Mouse (Mus musculus) myocyte (in vitro differentiated cells): Measurements from ENCODE around the gene Clic3. TPM values are rescaled to one million over a fixed set of nuclear protein-coding genes. Genes with fewer than 3 reads are reported as not detected.

Source experiments
- H3K27me3 ChIP-seq: one replicate; pipeline ENCODE4 v1.6.1; 2011; ENCODE audit not compliant: control insufficient read depth, insufficient read depth, insufficient read length
- H3K36me3 ChIP-seq: one replicate; pipeline ENCODE4 v1.6.1; 2011; ENCODE audit not compliant: control insufficient read depth, insufficient read depth
- H3K4me2 ChIP-seq: one replicate; pipeline ENCODE4 v1.6.1; 2011; ENCODE audit warnings: low read depth, control low read depth
- H3K4me3 ChIP-seq: one replicate; pipeline ENCODE4 v1.5.1; 2011; ENCODE audit warnings: mild to moderate bottlenecking, control low read depth, moderate library complexity
- H3K79me2 ChIP-seq: one replicate; pipeline ENCODE4 v1.6.1; 2011; ENCODE audit not compliant: control insufficient read depth, insufficient read depth
- H3ac ChIP-seq: one replicate; pipeline ENCODE4 v1.6.1; 2011; ENCODE audit not compliant: control insufficient read depth, insufficient read length
- CEBPB ChIP-seq: IDR thresholded peaks from 2 replicates; pipeline ENCODE4 v1.6.1; 2011; ENCODE audit warnings: mild to moderate bottlenecking, moderate library complexity; ENCODE audit not compliant: poor library complexity, insufficient read depth, severe bottlenecking
- E2F4 ChIP-seq: IDR thresholded peaks from one replicate; pipeline ENCODE4 v1.6.1; 2011; ENCODE audit warnings: mild to moderate bottlenecking, control low read depth, moderate library complexity; ENCODE audit not compliant: insufficient read depth
- MAX ChIP-seq: IDR thresholded peaks from one replicate; pipeline ENCODE4 v1.6.1; 2011; ENCODE audit warnings: low read depth, mild to moderate bottlenecking, control low read depth
- MYOD1 ChIP-seq, 3 experiments: IDR thresholded peaks; one replicate each; pipeline ENCODE4 v1.6.1; 2011; ENCODE audit warnings: control low read depth in 2 of 3, low read depth in 2 of 3, mild to moderate bottlenecking in 2 of 3, moderate library complexity in 1 of 3; ENCODE audit not compliant: insufficient read length in 2 of 3, control insufficient read depth in 1 of 3
- MYOG ChIP-seq, 3 experiments: IDR thresholded peaks; one replicate each; pipeline ENCODE4 v1.6.1; 2011; ENCODE audit warnings: control low read depth in 2 of 3, low read depth in 2 of 3, mild to moderate bottlenecking in 2 of 3; ENCODE audit not compliant: insufficient read length in 2 of 3, control insufficient read depth in 1 of 3, insufficient read depth in 1 of 3
- POLR2A ChIP-seq: IDR thresholded peaks from one replicate; pipeline ENCODE4 v1.6.1; 2011; ENCODE audit warnings: low read depth, mild to moderate bottlenecking, control low read depth, moderate library complexity; ENCODE audit not compliant: insufficient read length
- POLR2AphosphoS2 ChIP-seq: IDR thresholded peaks from one replicate; pipeline ENCODE4 v1.6.1; 2011; ENCODE audit warnings: low read depth, control low read depth; ENCODE audit not compliant: insufficient read length
- REST ChIP-seq: IDR thresholded peaks from one replicate; pipeline ENCODE4 v1.6.1; 2011; ENCODE audit warnings: mild to moderate bottlenecking, control low read depth, moderate library complexity; ENCODE audit not compliant: insufficient read depth, insufficient read length
- SRF ChIP-seq: IDR thresholded peaks from one replicate; pipeline ENCODE4 v1.6.1; 2011; ENCODE audit warnings: low read depth; ENCODE audit not compliant: control insufficient read depth, insufficient read length
- TCF12 ChIP-seq: IDR thresholded peaks from one replicate; pipeline ENCODE4 v1.6.1; 2011; ENCODE audit warnings: mild to moderate bottlenecking, control low read depth; ENCODE audit not compliant: poor library complexity, insufficient read depth, severe bottlenecking
- TCF3 ChIP-seq: IDR thresholded peaks from one replicate; pipeline ENCODE4 v1.6.1; 2011; ENCODE audit warnings: low read depth, control low read depth; ENCODE audit not compliant: insufficient read length
- USF1 ChIP-seq: IDR thresholded peaks from one replicate; pipeline ENCODE4 v1.6.1; 2011; ENCODE audit warnings: low read depth, mild to moderate bottlenecking, control low read depth, moderate library complexity
- polyA plus RNA-seq: library from polyadenylated mRNA; unstranded; fragments of >200 nt; fragmentation: generic; extraction: Trizol; gene quantifications from one replicate; pipeline ENCODE4 v1.2.1, GENCODE M21; 2012; ENCODE audit warnings: missing spikeins

The Clic3 gene
- polyA plus RNA-seq, 1 experiment: 13.5 TPM

- no peak within 1 kb of the TSS for H3K4me2 ChIP-seq
- H3K4me3 ChIP-seq: no peak within 1 kb of the TSS
- TF ChIP-seq MYOD1 (IDR thresholded peaks at IDR 0.05; ENCODE audit: control insufficient read depth in 1 of 3, insufficient read length in 2 of 3, low read depth in 2 of 3) (no peak), MAX (no peak), E2F4 (no peak), SRF (no peak), USF1 (no peak), MYOG (IDR thresholded peaks at IDR 0.05; ENCODE audit: control insufficient read depth in 1 of 3, insufficient read depth in 1 of 3, insufficient read length in 2 of 3, low read depth in 2 of 3) (no peak), CEBPB (peak; percentile 68; the same call in 1 of the 2 replicates)
- peaks cover 10% of the 10 kb centered on the region for H3K27me3 ChIP-seq
- no peaks in the 10 kb centered on the region for H3K79me2 ChIP-seq
- H3ac ChIP-seq: no peak within 1 kb of the TSS
- H3K36me3 ChIP-seq: no peaks in the 10 kb centered on the region
Measured at GRCm38 (mm10) chr2:25422587-25423410, 33.8 kb upstream of the Clic3 start, which contains the start of gene Fut7. TSS of gene Fut7 (plus strand) at chr2:25423267.

GRCm38 (mm10) chr2:25423626-25424025 lies 33.0 kb upstream of the Clic3 start:
- H3K4me3 ChIP-seq: no peak overlapping the region
- no peaks in the 10 kb centered on the region for H3K36me3 ChIP-seq
- H3K4me2 ChIP-seq: no peak overlapping the region
- H3K27me3 ChIP-seq: peaks cover 10% of the 10 kb centered on the region
- H3K79me2 ChIP-seq: no peaks in the 10 kb centered on the region
- no peak overlapping the region for H3ac ChIP-seq
- no peak for TF ChIP-seq TCF12
- TF ChIP-seq SRF: no peak
- no peak for TF ChIP-seq MYOD1 (IDR thresholded peaks at IDR 0.05; ENCODE audit: control insufficient read depth in 1 of 3, insufficient read length in 2 of 3, low read depth in 2 of 3)
- no peak for TF ChIP-seq TCF3
- TF ChIP-seq CEBPB: no peak
- no peak for TF ChIP-seq POLR2AphosphoS2
- no peak for TF ChIP-seq MYOG (IDR thresholded peaks at IDR 0.05; ENCODE audit: control insufficient read depth in 1 of 3, insufficient read depth in 1 of 3, insufficient read length in 2 of 3, low read depth in 2 of 3)
- no peak for TF ChIP-seq USF1
- TF ChIP-seq MAX: no peak
- no peak for TF ChIP-seq REST
- TF ChIP-seq E2F4: no peak

- H3K4me3 ChIP-seq: no peak overlapping the region
- H3ac ChIP-seq: no peak overlapping the region
- H3K79me2 ChIP-seq: no peaks in the 10 kb centered on the region
- peaks cover 11% of the 10 kb centered on the region for H3K27me3 ChIP-seq
- H3K4me2 ChIP-seq: no peak overlapping the region
- H3K36me3 ChIP-seq: no peaks in the 10 kb centered on the region
- TF ChIP-seq CEBPB (no peak), POLR2A (no peak), MYOG (IDR thresholded peaks at IDR 0.05; ENCODE audit: control insufficient read depth in 1 of 3, insufficient read depth in 1 of 3, insufficient read length in 2 of 3, low read depth in 2 of 3) (no peak), MYOD1 (IDR thresholded peaks at IDR 0.05; ENCODE audit: control insufficient read depth in 1 of 3, insufficient read length in 2 of 3, low read depth in 2 of 3) (no peak), SRF (no peak), REST (no peak), MAX (no peak), TCF12 (no peak), POLR2AphosphoS2 (no peak), E2F4 (no peak), TCF3 (no peak), USF1 (no peak)
Measured at GRCm38 (mm10) chr2:25425481-25425880, 31.2 kb upstream of the Clic3 start.

- Histone ChIP-seq H3K36me3 (no peaks in the 10 kb centered on the region), H3K4me3 (no peak overlapping the region), H3ac (no peak overlapping the region), H3K4me2 (peak overlapping the region; percentile 24), H3K27me3 (peaks cover 15% of the 10 kb centered on the region), H3K79me2 (no peaks in the 10 kb centered on the region)
- no peak for TF ChIP-seq SRF
- TF ChIP-seq E2F4: no peak
- TF ChIP-seq MAX: no peak
- TF ChIP-seq MYOD1 (IDR thresholded peaks at IDR 0.05; ENCODE audit: control insufficient read depth in 1 of 3, insufficient read length in 2 of 3, low read depth in 2 of 3): no peak
- TF ChIP-seq POLR2A: no peak
- TF ChIP-seq MYOG (IDR thresholded peaks at IDR 0.05; ENCODE audit: control insufficient read depth in 1 of 3, insufficient read depth in 1 of 3, insufficient read length in 2 of 3, low read depth in 2 of 3): no peak
- no peak for TF ChIP-seq TCF12
- TF ChIP-seq REST: no peak
- TF ChIP-seq POLR2AphosphoS2: no peak
- TF ChIP-seq TCF3: no peak
- TF ChIP-seq CEBPB: no peak
- no peak for TF ChIP-seq USF1
Measured at GRCm38 (mm10) chr2:25426721-25427191, 29.9 kb upstream of the Clic3 start.
